Mouse (Mus musculus): Measurements from ENCODE around the gene Gm49361. TPM values are rescaled to one million over a fixed set of nuclear protein-coding genes. Genes with fewer than 3 reads are reported as not detected.

Gm49361 gene
- polyA plus RNA-seq, 1 experiment: not detected

- Histone ChIP-seq H3K27me3 (ENCODE audit: control insufficient read depth, insufficient read depth, insufficient read length) (no peaks in the 10 kb centered on the region), H3K4me3 (ENCODE audit: insufficient read depth, poor library complexity, severe bottlenecking) (no peak overlapping the region), H3K79me3 (ENCODE audit: low read depth) (peaks cover 11% of the 10 kb centered on the region), H3K36me3 (ENCODE audit: control insufficient read depth, insufficient read depth) (peaks cover 61% of the 10 kb centered on the region), H3ac (ENCODE audit: control insufficient read depth, insufficient read length, low read depth) (no peak overlapping the region), H3K79me2 (ENCODE audit: control insufficient read depth, insufficient read depth) (peaks cover 34% of the 10 kb centered on the region)
- TF ChIP-seq CEBPB (IDR thresholded peaks at IDR 0.05; ENCODE audit: low read depth) (no peak), MYOG (IDR thresholded peaks at IDR 0.05; ENCODE audit: control insufficient read depth, extremely low read depth, insufficient read length) (no peak), FOSL1 (IDR thresholded peaks at IDR 0.05; ENCODE audit: insufficient read depth, low read length, poor library complexity, severe bottlenecking) (no peak), MYOD1 (IDR thresholded peaks at IDR 0.05; ENCODE audit: control insufficient read depth, insufficient read length, low read depth) (no peak), CTCF (IDR thresholded peaks at IDR 0.05; ENCODE audit: control insufficient read depth, insufficient read depth, insufficient read length) (no peak)
Measured at GRCm38 (mm10) chr14:57606663-57607365, 139.1 kb downstream of the Gm49361 start.

- Histone ChIP-seq H3ac (ENCODE audit: control insufficient read depth, insufficient read length, low read depth) (no peak overlapping the region), H3K4me3 (ENCODE audit: insufficient read depth, poor library complexity, severe bottlenecking) (no peak overlapping the region), H3K79me3 (ENCODE audit: low read depth) (no peaks in the 10 kb centered on the region), H3K36me3 (ENCODE audit: control insufficient read depth, insufficient read depth) (peaks cover 79% of the 10 kb centered on the region), H3K79me2 (ENCODE audit: control insufficient read depth, insufficient read depth) (no peaks in the 10 kb centered on the region), H3K27me3 (ENCODE audit: control insufficient read depth, insufficient read depth, insufficient read length) (no peaks in the 10 kb centered on the region)
- no peak for TF ChIP-seq MAX (IDR thresholded peaks at IDR 0.05)
Measured at GRCm38 (mm10) chr14:57593279-57593678, 152.6 kb downstream of the Gm49361 start.

Other genes with a start within 250 kb of the Gm49361 start
- gene Il17d, start 221.3 kb downstream of the Gm49361 start, polyA plus RNA-seq (2012; fragmentation: generic; extraction: Trizol): 0.22 TPM
- gene Eef1akmt1, start 174.5 kb downstream of the Gm49361 start, polyA plus RNA-seq (2012; fragmentation: generic; extraction: Trizol): 74.0 TPM
- gene Xpo4, start 80.7 kb downstream of the Gm49361 start, polyA plus RNA-seq (2012; fragmentation: generic; extraction: Trizol): 5.3 TPM
- 15.6 TPM for gene Lats2, start 12.3 kb upstream of the Gm49361 start, polyA plus RNA-seq (2012; fragmentation: generic; extraction: Trizol)
- gene Sap18, start 52.1 kb upstream of the Gm49361 start, polyA plus RNA-seq (2012; fragmentation: generic; extraction: Trizol): 111 TPM
- 12.5 TPM for gene Ska3, start 80.1 kb upstream of the Gm49361 start, polyA plus RNA-seq (2012; fragmentation: generic; extraction: Trizol)
- 137 TPM for gene Mrpl57, start 80.1 kb upstream of the Gm49361 start, polyA plus RNA-seq (2012; fragmentation: generic; extraction: Trizol)
- 8.0 TPM for gene Zdhhc20, start 144.2 kb upstream of the Gm49361 start, polyA plus RNA-seq (2012; fragmentation: generic; extraction: Trizol)